10 mouse cellular contexts compared by ENCODE assay signal in genomic region chr16:20692241-20692965, GRCm38 (mm10). TPM values are rescaled to one million over a fixed set of nuclear protein-coding genes. Genes with fewer than 3 reads are reported as not detected.
DNase-seq lines count a peak whose midpoint lies in the region; ATAC-seq and TF ChIP-seq lines count a peak whose summit lies in the region.
"Had no signal": no experiment of that assay in that cellular context is flagged by ENCODE, and none has a peak within 500 bp of the region (broad histone marks: within the 10 kb centered on the region; RNA-seq: fewer than 3 reads in every experiment).

No protein-coding gene starts in this region.

- TF ChIP-seq CTCF in ES-Bruce4 (IDR thresholded peaks at IDR 0.05; ENCODE audit: low read depth, low read length), result no peak

- H3K9ac ChIP-seq in ES-Bruce4 (ENCODE audit: low read depth, poor library complexity, severe bottlenecking), result no peak overlapping the region
- peak overlapping the region; percentile 78; the same call in 1 of the 2 replicates for H3K9ac ChIP-seq in forebrain, embryonic 13.5 days
- no peak overlapping the region for H3K9ac ChIP-seq in liver, embryonic 15.5 days

- peak; percentile 95 for DNase-seq in heart, adult 11 months
- no peak for DNase-seq in heart, postnatal 36 days
- DNase-seq in spleen, adult 12 weeks (ENCODE audit: low spot score), result no peak
- DNase-seq in thymus, postnatal 10 days (ENCODE audit: low spot score in 2 of 2), result no peak

- TF ChIP-seq POLR2A in ES-Bruce4 (IDR thresholded peaks at IDR 0.05; ENCODE audit: insufficient read depth, low read length), result no peak

- no peaks in the 10 kb centered on the region for H3K27me3 ChIP-seq in ES-Bruce4 (ENCODE audit: control insufficient read depth, insufficient read depth, low read length, poor library complexity, severe bottlenecking)
- H3K27me3 ChIP-seq in forebrain, embryonic 13.5 days, result no peaks in the 10 kb centered on the region
- H3K27me3 ChIP-seq in liver, embryonic 15.5 days, result peaks cover 43% of the 10 kb centered on the region

- TF ChIP-seq EP300 in ES-Bruce4 (IDR thresholded peaks at IDR 0.05; ENCODE audit: insufficient read depth, low read depth, low read length), result no peak

- no peak overlapping the region for H3K4me3 ChIP-seq in ES-Bruce4 (ENCODE audit: low read depth, low read length)
- peak overlapping the region; percentile 65; the same call in 1 of the 2 replicates for H3K4me3 ChIP-seq in forebrain, embryonic 13.5 days
- peak overlapping the region; percentile 65 for H3K4me3 ChIP-seq in liver, embryonic 15.5 days (replicated peaks)

- H3K36me3 ChIP-seq in ES-Bruce4 (ENCODE audit: control insufficient read depth, insufficient read depth, low read length, poor library complexity, severe bottlenecking), result peaks cover 35% of the 10 kb centered on the region
- peaks cover 47% of the 10 kb centered on the region for H3K36me3 ChIP-seq in forebrain, embryonic 13.5 days (ENCODE audit: poor library complexity, severe bottlenecking)
- peaks cover 54% of the 10 kb centered on the region for H3K36me3 ChIP-seq in liver, embryonic 15.5 days (replicated peaks)

- H3K4me2 ChIP-seq in forebrain, embryonic 13.5 days, result peak overlapping the region; percentile 82
- H3K4me2 ChIP-seq in liver, embryonic 15.5 days, result peak overlapping the region; percentile 97

- H3K4me1 ChIP-seq in ES-Bruce4 (ENCODE audit: control insufficient read depth, insufficient read depth, low read length), result peaks cover 3% of the 10 kb centered on the region
- H3K4me1 ChIP-seq in forebrain, embryonic 13.5 days, result peaks cover 41% of the 10 kb centered on the region
- H3K4me1 ChIP-seq in liver, embryonic 15.5 days (replicated peaks), result peaks cover 57% of the 10 kb centered on the region

- 0 out of 2 replicates have a peak, but pooled peaks have one; percentile 0 for ATAC-seq in forebrain, embryonic 13.5 days
- ATAC-seq in liver, embryonic 15.5 days (ENCODE audit: insufficient read depth), result no peak
- no peak for ATAC-seq in monocyte, adult 5-6 weeks (replicated peaks; ENCODE audit: insufficient number of reproducible peaks, low FRiP score, low TSS enrichment, poor library complexity, severe bottlenecking)

- peak overlapping the region; percentile 41; the same call in 1 of the 2 replicates for H3K27ac ChIP-seq in ES-Bruce4 (ENCODE audit: insufficient read depth, low read length)
- peak overlapping the region; percentile 95 for H3K27ac ChIP-seq in forebrain, embryonic 13.5 days
- H3K27ac ChIP-seq in liver, embryonic 15.5 days (replicated peaks), result peak overlapping the region; percentile 29; the same call in 1 of the 2 replicates

- H3K9me3 ChIP-seq in ES-Bruce4 (replicated peaks; ENCODE audit: control insufficient read depth, insufficient read depth, low read length, poor library complexity, severe bottlenecking), result no peaks in the 10 kb centered on the region
- H3K9me3 ChIP-seq in forebrain, embryonic 13.5 days (replicated peaks), result no peaks in the 10 kb centered on the region
- no peaks in the 10 kb centered on the region for H3K9me3 ChIP-seq in liver, embryonic 15.5 days (replicated peaks)

- 41% methylated on average over 16 of the region's 16 CpGs for WGBS in forebrain, embryonic 13.5 days
- 60% methylated on average over 16 of the region's 16 CpGs for WGBS in liver, embryonic 15.5 days (ENCODE audit: insufficient replicate concordance)

- intact Hi-C loops in heart, postnatal 36 days (cut with DNase I), result no loop called here

RNA-seq across cellular contexts. Expression of gene Fam131a, which starts 0.6 kb away (rescaled TPM):
- 10 to 100 TPM; 27.9 to 30.2 TPM for total RNA-seq in heart, postnatal 36 days (2021)
- 5.9 and 7.1 TPM in 2 replicates for polyA plus RNA-seq in ES-Bruce4 (2011; ENCODE audit: insufficient read depth, insufficient read length, low read depth, missing spikeins)
- 32.5 and 35.4 TPM in 2 replicates for polyA plus RNA-seq in forebrain, embryonic 13.5 days (2015; fragmentation: Nextera tagmentation; extraction: Ambion mirVana)
- polyA plus RNA-seq in liver, embryonic 15.5 days (2015; fragmentation: Nextera tagmentation; extraction: Ambion mirVana), result 1.3 and 1.8 TPM in 2 replicates
- 1.8 to 5.8 TPM (median 3.5 TPM) in 3 replicates for total RNA-seq in monocyte, adult 5-6 weeks (2017)
- total RNA-seq: MEL had no signal

RNA-seq across cellular contexts. Expression of gene Eif4g1, which starts 24.3 kb away (rescaled TPM):
- total RNA-seq in heart, postnatal 36 days (2021), result 100 to 1,000 TPM; 388 to 434 TPM
- 462 and 483 TPM in 2 replicates for polyA plus RNA-seq in ES-Bruce4 (2011; ENCODE audit: insufficient read depth, insufficient read length, low read depth, missing spikeins)
- polyA plus RNA-seq in forebrain, embryonic 13.5 days (2015; fragmentation: Nextera tagmentation; extraction: Ambion mirVana), result 146 and 165 TPM in 2 replicates
- polyA plus RNA-seq in liver, embryonic 15.5 days (2015; fragmentation: Nextera tagmentation; extraction: Ambion mirVana), result 86.2 and 98.5 TPM in 2 replicates
- 140 to 207 TPM (median 147 TPM) in 3 replicates for total RNA-seq in monocyte, adult 5-6 weeks (2017)

RNA-seq across cellular contexts. Expression of gene Polr2h, which starts 25.1 kb away (rescaled TPM):
- total RNA-seq in heart, postnatal 36 days (2021), result 10 to 100 TPM; 10.5 to 12.4 TPM
- polyA plus RNA-seq in ES-Bruce4 (2011; ENCODE audit: insufficient read depth, insufficient read length, low read depth, missing spikeins), result 90.6 and 94.5 TPM in 2 replicates
- polyA plus RNA-seq in forebrain, embryonic 13.5 days (2015; fragmentation: Nextera tagmentation; extraction: Ambion mirVana), result 101 and 104 TPM in 2 replicates
- polyA plus RNA-seq in liver, embryonic 15.5 days (2015; fragmentation: Nextera tagmentation; extraction: Ambion mirVana), result 36.4 and 39.3 TPM in 2 replicates
- 20.0 to 31.9 TPM (median 24.4 TPM) in 3 replicates for total RNA-seq in monocyte, adult 5-6 weeks (2017)

RNA-seq across cellular contexts. Expression of gene Clcn2, which starts 25.1 kb away (rescaled TPM):
- total RNA-seq in heart, postnatal 36 days (2021), result 1 to 10 TPM; 2.3 to 2.6 TPM
- polyA plus RNA-seq in ES-Bruce4 (2011; ENCODE audit: insufficient read depth, insufficient read length, low read depth, missing spikeins), result 8.8 and 10.2 TPM in 2 replicates
- polyA plus RNA-seq in forebrain, embryonic 13.5 days (2015; fragmentation: Nextera tagmentation; extraction: Ambion mirVana), result 13.2 and 14.5 TPM in 2 replicates
- polyA plus RNA-seq in liver, embryonic 15.5 days (2015; fragmentation: Nextera tagmentation; extraction: Ambion mirVana), result 9.5 and 13.7 TPM in 2 replicates
- 0.68 TPM in 1 of 3 replicates, not detected in the others for total RNA-seq in monocyte, adult 5-6 weeks (2017)

RNA-seq across cellular contexts. Expression of gene Chrd, which starts 40.5 kb away (rescaled TPM):
- 1 to 10 TPM; 2.1 to 2.5 TPM for total RNA-seq in heart, postnatal 36 days (2021)
- polyA plus RNA-seq in ES-Bruce4 (2011; ENCODE audit: insufficient read depth, insufficient read length, low read depth, missing spikeins), result 1.1 and 1.2 TPM in 2 replicates
- 1.8 and 2.8 TPM in 2 replicates for polyA plus RNA-seq in forebrain, embryonic 13.5 days (2015; fragmentation: Nextera tagmentation; extraction: Ambion mirVana)
- polyA plus RNA-seq in liver, embryonic 15.5 days (2015; fragmentation: Nextera tagmentation; extraction: Ambion mirVana), result 0.37 and 0.47 TPM in 2 replicates
- not detected in 3 replicates for total RNA-seq in monocyte, adult 5-6 weeks (2017)
- total RNA-seq: MEL had no signal
- polyA plus RNA-seq: erythroblast, embryonic 14.5 days had no signal

Comparison
In these comparisons a context has a peak if more than half of its experiments do, and no peak if none do; other contexts are left out.
1. H3K27ac ChIP-seq: peak in every context shown above with its lines; median percentile 95 in forebrain, embryonic 13.5 days; 41 in ES-Bruce4; 29 in liver, embryonic 15.5 days.